Mouse (Mus musculus) midbrain, embryonic 11.5 days (tissue): Measurements from ENCODE around the gene Sparc. TPM values are rescaled to one million over a fixed set of nuclear protein-coding genes. Genes with fewer than 3 reads are reported as not detected.

ENCODE experiments used
- ATAC-seq: fragments of 200-750 bp; cut with Nextera tagmentation; 2 replicates; pipeline ENCODE4 v1.8.0; 2017; ENCODE audit warnings: moderate TSS enrichment, moderate library complexity; ENCODE audit not compliant: low FRiP score
- DNase-seq: peaks from one replicate; pipeline ENCODE4 v3.0.0; 2015; ENCODE audit warnings: low spot score; ENCODE audit errors: missing footprints
- H3K27ac ChIP-seq: fragments of 300-500 bp; sonication (generic); 2 replicates; pipeline ENCODE4 v1.5.1; 2014; ENCODE audit warnings: low read depth, low read length
- H3K27me3 ChIP-seq: fragments of 300-500 bp; sonication (generic); 2 replicates; pipeline ENCODE4 v1.6.1; 2014; ENCODE audit warnings: mild to moderate bottlenecking, low read length, moderate library complexity, mixed read lengths; ENCODE audit not compliant: control insufficient read depth, insufficient read depth
- H3K36me3 ChIP-seq: fragments of 300-500 bp; sonication (generic); 2 replicates; pipeline ENCODE4 v1.6.1; 2014; ENCODE audit warnings: mild to moderate bottlenecking, low read length, moderate library complexity, mixed read lengths; ENCODE audit not compliant: control insufficient read depth, insufficient read depth
- H3K4me1 ChIP-seq: fragments of 300-500 bp; sonication (generic); 2 replicates; pipeline ENCODE4 v1.6.1; 2014; ENCODE audit warnings: low read length; ENCODE audit not compliant: control insufficient read depth, insufficient read depth
- H3K4me2 ChIP-seq: fragments of 300-500 bp; sonication (generic); 2 replicates; pipeline ENCODE4 v1.6.1; 2014; ENCODE audit warnings: mild to moderate bottlenecking, moderate library complexity
- H3K4me3 ChIP-seq: fragments of 300-500 bp; sonication (generic); 2 replicates; pipeline ENCODE4 v1.5.1; 2014; ENCODE audit warnings: low read depth, low read length
- H3K9ac ChIP-seq: fragments of 300-500 bp; sonication (generic); 2 replicates; pipeline ENCODE4 v1.6.1; 2014; ENCODE audit warnings: low read length
- H3K9me3 ChIP-seq: fragments of 300-500 bp; sonication (generic); 2 replicates; pipeline ENCODE4 v1.6.1; 2016; ENCODE audit warnings: low read length; ENCODE audit not compliant: control insufficient read depth
- WGBS: fragments of 180-500 bp; shearing (Covaris S2); extraction: QIAGEN DNeasy Blood & Tissue Kit; methylation state at CpG from one replicate; pipeline ENCODE4 v1.1.7; 2014; 5-methylcytosine and 5-hydroxymethylcytosine counted together
- polyA plus RNA-seq: library from polyadenylated mRNA; unstranded; fragments of >200 nt; fragmentation: Nextera tagmentation; extraction: Ambion mirVana; gene quantifications from 2 replicates; pipeline ENCODE4 v1.2.1, GENCODE M21; 2014

Sparc gene
- polyA plus RNA-seq, 1 experiment from 2014 or later: 428 TPM

DNA sequence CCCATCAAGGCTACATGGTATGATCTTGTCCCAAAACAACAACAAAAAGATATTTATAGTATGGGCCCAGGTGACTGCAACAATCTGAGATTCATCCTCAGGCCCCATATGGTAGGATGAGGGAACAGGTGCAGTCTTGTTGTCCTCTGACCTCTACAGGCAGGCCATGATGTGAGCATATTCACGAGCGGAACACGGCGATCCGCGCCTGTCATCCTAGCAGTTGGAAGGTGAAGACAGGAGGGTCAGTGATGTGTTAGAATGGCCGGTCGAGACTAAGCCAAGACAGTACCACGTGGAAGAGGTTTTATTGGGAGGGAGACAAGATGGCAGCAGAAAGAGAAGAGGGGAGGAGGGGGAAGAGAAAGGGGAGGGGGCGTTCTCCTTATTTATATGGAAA is 41.7 kb upstream of the Sparc start:
- H3K4me3 ChIP-seq: no peak overlapping the region
- no peak overlapping the region for H3K27ac ChIP-seq
- H3K9ac ChIP-seq: no peak overlapping the region
- no peak overlapping the region for H3K4me2 ChIP-seq
- peaks cover 13% of the 10 kb centered on the region for H3K4me1 ChIP-seq
- 90% methylated on average over 10 of the region's 10 CpGs for WGBS
- no peaks in the 10 kb centered on the region for H3K27me3 ChIP-seq
- H3K9me3 ChIP-seq: no peaks in the 10 kb centered on the region
- ATAC-seq (no peak), DNase-seq (no peak)
- no peaks in the 10 kb centered on the region for H3K36me3 ChIP-seq

- no peak overlapping the region for H3K9ac ChIP-seq
- ATAC-seq: no peak
- H3K4me3 ChIP-seq: no peak overlapping the region
- H3K9me3 ChIP-seq: no peaks in the 10 kb centered on the region
- H3K4me1 ChIP-seq: peaks cover 6% of the 10 kb centered on the region; the same call in 1 of the 2 replicates
- no peak overlapping the region for H3K4me2 ChIP-seq
- 91% methylated on average over 9 of the region's 9 CpGs for WGBS
- no peak overlapping the region for H3K27ac ChIP-seq
- DNase-seq: peak; percentile 70
- H3K36me3 ChIP-seq: no peaks in the 10 kb centered on the region
- no peaks in the 10 kb centered on the region for H3K27me3 ChIP-seq
Observed at GRCm38 (mm10) chr11:55462149-55462548, 39.2 kb upstream of the Sparc start.

DNA sequence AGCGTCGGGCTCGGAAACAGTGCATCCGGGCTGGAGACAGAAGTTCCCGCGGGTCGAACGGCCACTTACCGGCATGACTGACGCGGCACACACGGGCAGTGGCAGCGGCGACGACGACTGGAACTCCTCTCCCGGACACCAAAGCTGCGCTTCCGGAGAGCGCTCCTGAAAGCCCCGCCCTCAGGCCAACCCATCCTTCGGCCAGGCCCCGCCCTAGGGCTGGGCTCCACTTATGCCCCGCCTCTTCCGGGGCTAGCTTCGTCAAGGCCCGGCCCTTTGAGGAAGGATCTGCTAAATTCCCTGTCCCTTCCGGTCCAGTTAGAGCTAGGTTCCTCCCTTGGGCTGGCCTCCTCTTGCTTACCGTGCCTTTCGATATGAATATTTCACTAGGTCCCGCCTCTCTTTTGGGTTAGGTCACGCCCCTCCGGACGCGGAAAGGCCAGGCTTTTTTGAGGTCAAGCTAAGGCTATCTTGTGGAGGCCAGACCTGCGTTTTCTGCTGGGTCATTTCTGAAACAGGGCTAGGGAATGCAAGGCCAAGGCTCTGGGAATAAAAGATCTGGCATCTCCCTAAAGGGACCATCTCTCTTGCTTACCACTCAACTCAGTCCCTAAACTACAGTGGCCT is 38.1 kb upstream of the Sparc start, which contains the start of gene Atox1:
Gene Atox1 (minus strand): TSS at position 221 of the 627 bp plus-strand sequence.
- no peaks in the 10 kb centered on the region for H3K27me3 ChIP-seq
- peak within 1 kb of the TSS; percentile 65 for H3K9ac ChIP-seq
- H3K27ac ChIP-seq: peak within 1 kb of the TSS; percentile 57; the same call in 1 of the 2 replicates
- peaks cover 6% of the 10 kb centered on the region; the same call in 1 of the 2 replicates for H3K4me1 ChIP-seq
- WGBS: 1% methylated on average over 32 of the region's 36 CpGs
- peak within 1 kb of the TSS; percentile 91 for H3K4me2 ChIP-seq
- DNase-seq (peak; percentile 99), ATAC-seq (peak; percentile 99)
- no peaks in the 10 kb centered on the region for H3K9me3 ChIP-seq
- H3K36me3 ChIP-seq: no peaks in the 10 kb centered on the region
- H3K4me3 ChIP-seq: peak within 1 kb of the TSS; percentile 61

DNA sequence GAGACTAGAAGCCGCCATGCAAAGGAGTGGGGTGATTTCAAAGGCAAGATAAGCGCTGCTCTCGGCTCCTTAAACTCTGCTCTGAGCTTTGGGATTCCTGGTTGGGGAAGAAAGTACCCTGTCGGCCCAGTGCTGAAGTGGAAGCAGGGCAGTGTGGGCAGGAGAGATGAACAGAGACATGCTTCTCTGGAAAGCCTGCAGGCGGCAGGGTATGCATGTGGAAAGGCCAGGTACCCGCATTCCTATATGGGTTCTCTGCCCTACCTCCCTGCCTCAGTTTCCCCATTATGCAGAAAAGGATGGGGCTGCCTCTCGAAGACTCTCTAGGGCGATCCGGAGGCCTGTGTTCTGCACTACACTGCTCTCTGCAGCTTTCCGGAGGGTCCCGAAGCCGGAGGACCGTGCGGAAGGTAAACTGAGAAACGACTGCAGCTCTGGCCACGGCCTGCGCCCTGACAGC is 37.6 kb upstream of the Sparc start:
- DNase-seq: peak; percentile 85
- H3K36me3 ChIP-seq: no peaks in the 10 kb centered on the region
- peak overlapping the region; percentile 91 for H3K4me2 ChIP-seq
- H3K4me3 ChIP-seq: peak overlapping the region; percentile 61
- no peaks in the 10 kb centered on the region for H3K9me3 ChIP-seq
- peak overlapping the region; percentile 65 for H3K9ac ChIP-seq
- no peaks in the 10 kb centered on the region for H3K27me3 ChIP-seq
- peak; percentile 75 for ATAC-seq
- WGBS: 2% methylated on average over 17 of the region's 17 CpGs
- H3K27ac ChIP-seq: no peak overlapping the region
- H3K4me1 ChIP-seq: peaks cover 6% of the 10 kb centered on the region; the same call in 1 of the 2 replicates

DNA sequence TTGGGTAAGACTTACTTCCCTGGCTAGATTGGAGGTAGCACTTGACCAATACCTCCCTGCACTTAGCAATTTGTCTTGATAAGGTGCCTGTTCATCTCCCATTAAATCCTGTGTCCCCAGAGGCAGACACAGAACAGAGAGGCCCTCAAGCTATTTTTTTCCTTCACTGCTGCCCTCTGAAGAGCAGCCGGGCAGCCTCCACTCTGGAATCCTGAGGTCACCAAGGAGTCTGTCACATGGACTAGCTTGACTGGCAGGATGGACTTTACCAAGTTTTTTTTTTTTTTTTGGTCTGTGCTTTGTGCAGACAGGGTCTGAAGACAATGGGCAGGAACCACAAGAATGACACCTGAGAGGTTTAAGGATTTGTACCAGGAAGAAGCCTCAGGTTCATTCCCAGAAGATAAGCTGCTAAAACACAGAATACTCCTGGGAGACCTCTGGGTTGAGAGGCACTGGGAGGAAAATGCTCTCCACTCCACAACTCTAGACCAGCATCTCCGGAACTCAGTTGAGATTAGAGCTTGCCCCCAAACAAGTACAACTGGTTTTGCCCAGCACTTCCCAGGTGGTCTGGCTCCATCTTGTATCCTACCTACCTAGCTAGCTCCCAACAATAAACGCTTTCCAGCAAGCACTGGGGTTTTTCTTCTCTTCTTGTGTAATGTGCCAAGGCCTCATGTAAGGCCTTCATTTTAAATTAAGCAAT is 37.0 kb upstream of the Sparc start:
- Histone ChIP-seq H3K9ac (peak overlapping the region; percentile 65), H3K27me3 (no peaks in the 10 kb centered on the region), H3K27ac (no peak overlapping the region), H3K4me2 (peak overlapping the region; percentile 91), H3K36me3 (no peaks in the 10 kb centered on the region), H3K4me1 (peaks cover 6% of the 10 kb centered on the region; the same call in 1 of the 2 replicates), H3K4me3 (peak overlapping the region; percentile 61), H3K9me3 (no peaks in the 10 kb centered on the region)
- DNase-seq: peak; percentile 75
- ATAC-seq: no peak
- WGBS: 29% methylated on average over 3 of the region's 3 CpGs

- no peak overlapping the region for H3K9ac ChIP-seq
- no peaks in the 10 kb centered on the region for H3K9me3 ChIP-seq
- H3K36me3 ChIP-seq: no peaks in the 10 kb centered on the region
- no peaks in the 10 kb centered on the region for H3K27me3 ChIP-seq
- ATAC-seq (no peak), DNase-seq (no peak)
- no peak overlapping the region for H3K4me2 ChIP-seq
- H3K27ac ChIP-seq: no peak overlapping the region
- no peak overlapping the region for H3K4me3 ChIP-seq
- WGBS: 55% methylated on average over 4 of the region's 4 CpGs
- peaks cover 6% of the 10 kb centered on the region; the same call in 1 of the 2 replicates for H3K4me1 ChIP-seq
Observed at GRCm38 (mm10) chr11:55458501-55458900, 35.5 kb upstream of the Sparc start.

GRCm38 (mm10) chr11:55455166-55455565 is 32.2 kb upstream of the Sparc start:
- WGBS: 65% methylated on average over 2 of the region's 2 CpGs

DNA sequence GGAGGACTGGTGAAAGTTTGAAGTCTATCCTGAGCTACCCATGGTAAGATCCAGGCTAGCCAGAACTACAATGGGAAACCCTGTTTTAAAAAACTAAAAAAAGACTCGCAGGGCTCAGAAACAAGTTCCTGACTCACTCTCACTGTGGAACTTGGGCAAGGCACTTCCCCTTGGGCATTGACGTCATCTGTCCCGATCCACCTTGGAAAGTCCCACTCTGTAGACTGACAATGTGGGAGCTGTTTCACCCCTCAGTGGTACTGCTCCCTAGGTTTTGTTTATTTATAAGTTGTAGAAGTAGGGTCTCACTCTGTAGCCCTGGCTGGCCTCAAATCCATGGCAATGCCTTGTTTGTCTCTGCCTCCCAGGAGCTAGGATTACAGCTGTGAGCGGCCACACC is 30.7 kb upstream of the Sparc start:
- no peak overlapping the region for H3K27ac ChIP-seq
- no peak overlapping the region for H3K4me3 ChIP-seq
- H3K9me3 ChIP-seq: no peaks in the 10 kb centered on the region
- H3K27me3 ChIP-seq: no peaks in the 10 kb centered on the region
- no peaks in the 10 kb centered on the region; the same call in 1 of the 2 replicates for H3K36me3 ChIP-seq
- ATAC-seq (no peak), DNase-seq (no peak)
- H3K4me2 ChIP-seq: no peak overlapping the region
- 95% methylated on average over 4 of the region's 4 CpGs for WGBS
- no peak overlapping the region for H3K9ac ChIP-seq
- H3K4me1 ChIP-seq: no peaks in the 10 kb centered on the region

More at GRCm38 (mm10) chr11:55455166-55455565, 32.2 kb upstream of the Sparc start:
- DNase-seq (no peak), ATAC-seq (no peak)
- H3K9me3 ChIP-seq: no peaks in the 10 kb centered on the region
- peaks cover 3% of the 10 kb centered on the region; the same call in 1 of the 2 replicates for H3K4me1 ChIP-seq
- H3K36me3 ChIP-seq: no peaks in the 10 kb centered on the region
- no peak overlapping the region for H3K27ac ChIP-seq
- no peak overlapping the region for H3K9ac ChIP-seq
- H3K4me3 ChIP-seq: no peak overlapping the region
- H3K4me2 ChIP-seq: no peak overlapping the region
- no peaks in the 10 kb centered on the region for H3K27me3 ChIP-seq

DNA sequence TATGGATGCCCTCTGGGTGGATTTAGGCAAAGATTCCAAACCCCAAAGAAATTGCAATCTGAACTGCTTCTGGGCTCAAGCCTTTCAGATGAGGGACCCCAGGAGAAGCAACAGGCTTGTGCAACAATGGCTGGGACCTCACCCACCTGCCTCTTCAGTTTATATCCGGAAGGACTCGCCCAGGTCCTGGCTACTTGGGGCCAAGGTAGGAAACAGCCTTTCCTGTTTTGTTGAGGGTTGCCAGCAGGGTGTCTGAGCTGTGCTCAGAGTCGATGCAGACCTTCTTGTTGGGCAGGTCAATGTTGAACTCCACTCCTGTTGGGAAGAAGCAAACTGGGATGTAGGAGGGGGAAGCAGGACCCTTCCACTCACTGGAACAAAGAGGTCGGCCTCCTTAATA is 27.3 kb upstream of the Sparc start:
- no peak overlapping the region for H3K27ac ChIP-seq
- 80% methylated on average over 4 of the region's 4 CpGs for WGBS
- ATAC-seq: no peak

More for the DNA sequence above, 27.3 kb upstream of the Sparc start:
- Histone ChIP-seq H3K36me3 (no peaks in the 10 kb centered on the region; the same call in 1 of the 2 replicates), H3K9ac (no peak overlapping the region), H3K27me3 (no peaks in the 10 kb centered on the region), H3K4me3 (no peak overlapping the region), H3K4me2 (no peak overlapping the region), H3K4me1 (no peaks in the 10 kb centered on the region), H3K9me3 (no peaks in the 10 kb centered on the region)
- peak; percentile 47 for DNase-seq
